Mouse (Mus musculus): Measurements from ENCODE around the gene Colec11.

Colec11 gene

GRCm38 (mm10) chr12:28602259-28602658 is 20.9 kb downstream of the Colec11 start:
- no peak for DNase-seq (ENCODE audit: low spot score)

- no peak for DNase-seq (ENCODE audit: low spot score)
These were observed 24.6 kb downstream of the Colec11 start for GRCm38 (mm10) chr12:28598526-28598991.

- no peak for DNase-seq (ENCODE audit: low spot score)
These were observed 25.1 kb downstream of the Colec11 start for GRCm38 (mm10) chr12:28598110-28598509.

- DNase-seq (ENCODE audit: low spot score), result no peak
These were observed 25.5 kb downstream of the Colec11 start for GRCm38 (mm10) chr12:28597699-28598098.

- no peak for DNase-seq (ENCODE audit: low spot score)
These were observed 26.3 kb downstream of the Colec11 start for GRCm38 (mm10) chr12:28596851-28597250.

- DNase-seq (ENCODE audit: low spot score), result no peak
These were observed 32.7 kb downstream of the Colec11 start for GRCm38 (mm10) chr12:28590428-28590827.

GRCm38 (mm10) chr12:28589090-28589868 is 33.9 kb downstream of the Colec11 start:
- peak; percentile 84 for DNase-seq (ENCODE audit: low spot score)

- DNase-seq (ENCODE audit: low spot score), result no peak
These were observed 35.2 kb downstream of the Colec11 start for GRCm38 (mm10) chr12:28587949-28588348.

- no peak for DNase-seq (ENCODE audit: low spot score)
These were observed 39.1 kb downstream of the Colec11 start for GRCm38 (mm10) chr12:28584036-28584435.

GRCm38 (mm10) chr12:28582423-28582822 is 40.8 kb downstream of the Colec11 start, which contains the start of gene Allc:
TSS of gene Allc (minus strand) at chr12:28582523.
- DNase-seq (ENCODE audit: low spot score), result no peak

- no peak for DNase-seq (ENCODE audit: low spot score)
These were observed 44.0 kb downstream of the Colec11 start for GRCm38 (mm10) chr12:28579132-28579531.

GRCm38 (mm10) chr12:28578147-28578546 is 45.0 kb downstream of the Colec11 start:
- DNase-seq (ENCODE audit: low spot score), result no peak

- no peak for DNase-seq (ENCODE audit: low spot score)
These were observed 47.7 kb downstream of the Colec11 start for GRCm38 (mm10) chr12:28575366-28576070.

GRCm38 (mm10) chr12:28572241-28572640 is 50.9 kb downstream of the Colec11 start:
- DNase-seq (ENCODE audit: low spot score), result no peak

GRCm38 (mm10) chr12:28552299-28552698 is 70.9 kb downstream of the Colec11 start, which contains the start of gene Dcdc2c:
TSS of gene Dcdc2c (minus strand) at chr12:28552399.
- DNase-seq (ENCODE audit: low spot score), result no peak

GRCm38 (mm10) chr12:28551775-28552174 is 71.4 kb downstream of the Colec11 start:
- DNase-seq (ENCODE audit: low spot score), result no peak

- DNase-seq (ENCODE audit: low spot score), result no peak
These were observed 74.3 kb downstream of the Colec11 start for GRCm38 (mm10) chr12:28548887-28549286.

Measured in urinary bladder, postnatal 14 days (tissue).